Mouse (Mus musculus) heart, postnatal 0 days (tissue): ENCODE results near the gene Emb. TPM values are rescaled to one million over a fixed set of nuclear protein-coding genes. Genes with fewer than 3 reads are reported as not detected.

Source experiments
- ATAC-seq: fragments of 200-750 bp; cut with Nextera tagmentation; 2 replicates; pipeline ENCODE4 v1.8.0; 2017; ENCODE audit warnings: low read depth, moderate number of reproducible peaks, moderate library complexity; ENCODE audit not compliant: insufficient read depth
- DNase-seq: peaks from one replicate; pipeline ENCODE4 v3.0.0-alpha.2; 2016; ENCODE audit warnings: low spot score
- H3K27ac ChIP-seq: fragments of 300-500 bp; sonication (generic); 2 replicates; pipeline ENCODE4 v1.5.1; 2014; ENCODE audit warnings: low read depth, mild to moderate bottlenecking
- H3K27me3 ChIP-seq: fragments of 300-500 bp; sonication (generic); 2 replicates; pipeline ENCODE4 v1.6.1; 2014; ENCODE audit warnings: low read length, mixed read lengths; ENCODE audit not compliant: control insufficient read depth, insufficient read depth
- H3K36me3 ChIP-seq: fragments of 300-500 bp; sonication (generic); replicated peaks from 2 replicates; pipeline ENCODE4 v1.6.1; 2014; ENCODE audit warnings: low read length, mixed read lengths; ENCODE audit not compliant: control insufficient read depth, insufficient read depth
- H3K4me1 ChIP-seq: fragments of 300-500 bp; sonication (generic); 2 replicates; pipeline ENCODE4 v1.6.1; 2014; ENCODE audit warnings: antibody characterized with exemption; ENCODE audit not compliant: control insufficient read depth, insufficient read depth
- H3K4me2 ChIP-seq: fragments of 300-500 bp; sonication (generic); 2 replicates; pipeline ENCODE4 v1.6.1; 2014; ENCODE audit warnings: low read depth, mild to moderate bottlenecking, low read length, moderate library complexity
- H3K4me3 ChIP-seq: fragments of 300-500 bp; sonication (generic); 2 replicates; pipeline ENCODE4 v1.5.1; 2014; ENCODE audit warnings: low read depth, low read length
- H3K9ac ChIP-seq: fragments of 300-500 bp; sonication (generic); replicated peaks from 2 replicates; pipeline ENCODE4 v1.6.1; 2014; ENCODE audit warnings: low read depth, low read length, mixed read lengths
- H3K9me3 ChIP-seq: fragments of 300-500 bp; sonication (generic); replicated peaks from 2 replicates; pipeline ENCODE4 v1.6.1; 2016; ENCODE audit warnings: low read length; ENCODE audit not compliant: control insufficient read depth
- CTCF ChIP-seq: IDR thresholded peaks from 2 replicates; pipeline ENCODE4 v1.5.1; 2016; ENCODE audit warnings: antibody characterized with exemption, control low read depth, low read depth
- EP300 ChIP-seq: IDR thresholded peaks from 2 replicates; pipeline ENCODE4 v1.6.1; 2016; ENCODE audit warnings: antibody characterized with exemption, low read depth
- WGBS: fragments of 180-500 bp; shearing (Covaris S2); extraction: QIAGEN DNeasy Blood & Tissue Kit; methylation state at CpG from one replicate; pipeline ENCODE4 v1.1.7; 2014; 5-methylcytosine and 5-hydroxymethylcytosine counted together
- polyA plus RNA-seq: library from polyadenylated mRNA; unstranded; fragments of >200 nt; fragmentation: Nextera tagmentation; extraction: Ambion mirVana; gene quantifications from 2 replicates; pipeline ENCODE4 v1.2.1, GENCODE M21; 2015
- total RNA-seq: library from RNA; depleted of rRNA; stranded (reverse); fragments of >200 nt; gene quantifications from 2 replicates; pipeline ENCODE4 v1.2.3, GENCODE M21; 2014; ENCODE audit warnings: low replicate concordance

Gene Emb
- total and polyA plus RNA-seq, 2 experiments from 2014 or later: 2.2 to 2.8 TPM

GRCm38 (mm10) chr13:117260704-117261103 is 52.4 kb downstream of the Emb start:
- Histone ChIP-seq H3K27ac (no peak overlapping the region), H3K36me3 (no peaks in the 10 kb centered on the region), H3K27me3 (no peaks in the 10 kb centered on the region), H3K4me2 (no peak overlapping the region), H3K4me3 (no peak overlapping the region), H3K9me3 (no peaks in the 10 kb centered on the region), H3K9ac (no peak overlapping the region), H3K4me1 (no peaks in the 10 kb centered on the region)
- ATAC-seq (no peak), DNase-seq (no peak)
- no peak for TF ChIP-seq CTCF
- no peak for TF ChIP-seq EP300
- 81% methylated on average over 4 of the region's 4 CpGs for WGBS

DNA sequence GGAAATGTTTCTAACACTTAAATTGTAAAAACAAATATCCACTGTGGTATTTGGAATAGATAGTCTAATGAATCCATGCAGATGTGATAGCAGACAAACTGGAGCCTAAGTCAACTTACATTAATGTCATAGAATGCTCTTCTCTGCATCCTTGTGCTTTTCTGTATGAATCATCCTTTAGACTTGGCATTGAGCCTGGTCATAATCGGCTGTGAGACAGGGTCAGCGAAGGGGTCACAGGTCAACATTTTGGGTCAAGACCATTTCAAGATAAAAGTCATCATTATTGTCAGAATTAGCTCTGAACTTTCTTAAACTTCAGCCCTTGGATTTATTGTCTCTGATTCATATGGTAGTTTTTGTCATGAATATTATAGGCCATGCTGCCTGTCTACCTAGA is 57.8 kb downstream of the Emb start:
- TF ChIP-seq EP300: no peak
- TF ChIP-seq CTCF: no peak
- no peak overlapping the region for H3K4me2 ChIP-seq
- no peaks in the 10 kb centered on the region for H3K9me3 ChIP-seq
- H3K9ac ChIP-seq: no peak overlapping the region
- 58% methylated on average over 2 of the region's 2 CpGs for WGBS
- no peaks in the 10 kb centered on the region for H3K27me3 ChIP-seq
- DNase-seq: no peak
- H3K4me3 ChIP-seq: no peak overlapping the region
- no peaks in the 10 kb centered on the region for H3K36me3 ChIP-seq
- no peak for ATAC-seq
- no peaks in the 10 kb centered on the region for H3K4me1 ChIP-seq
- H3K27ac ChIP-seq: no peak overlapping the region

DNA sequence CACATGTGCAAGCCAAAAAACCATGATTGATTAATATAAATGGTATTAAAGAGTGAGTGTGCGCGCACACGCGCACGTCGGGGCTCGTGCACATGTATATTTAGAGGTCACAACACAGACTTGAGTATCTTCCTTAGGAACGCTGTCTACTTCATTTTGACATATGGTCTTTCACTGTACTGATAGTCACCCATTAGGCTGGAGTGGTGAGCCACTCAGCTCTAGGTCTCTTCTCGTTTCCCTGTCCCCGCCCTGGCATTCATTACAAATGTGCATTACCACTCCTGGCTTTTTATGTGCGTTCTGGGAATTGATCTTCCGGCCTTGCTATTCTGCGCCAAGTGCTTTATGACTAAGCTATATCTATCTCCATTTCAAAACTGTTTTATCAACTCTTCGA is 59.6 kb downstream of the Emb start:
- 89% methylated on average over 14 of the region's 14 CpGs for WGBS
- no peak for TF ChIP-seq CTCF
- TF ChIP-seq EP300: no peak
- Histone ChIP-seq H3K36me3 (no peaks in the 10 kb centered on the region), H3K27ac (no peak overlapping the region), H3K9ac (no peak overlapping the region), H3K4me1 (no peaks in the 10 kb centered on the region), H3K27me3 (no peaks in the 10 kb centered on the region), H3K9me3 (no peaks in the 10 kb centered on the region), H3K4me3 (no peak overlapping the region), H3K4me2 (no peak overlapping the region)
- ATAC-seq (no peak), DNase-seq (no peak)

GRCm38 (mm10) chr13:117284036-117284435 is 75.7 kb downstream of the Emb start:
- Histone ChIP-seq H3K9ac (no peak overlapping the region), H3K4me3 (no peak overlapping the region), H3K4me2 (no peak overlapping the region), H3K27ac (no peak overlapping the region), H3K4me1 (no peaks in the 10 kb centered on the region), H3K9me3 (no peaks in the 10 kb centered on the region), H3K27me3 (no peaks in the 10 kb centered on the region), H3K36me3 (no peaks in the 10 kb centered on the region)
- TF ChIP-seq EP300 (no peak), CTCF (no peak)
- ATAC-seq (no peak), DNase-seq (no peak)
- 80% methylated on average over 4 of the region's 4 CpGs for WGBS

DNA sequence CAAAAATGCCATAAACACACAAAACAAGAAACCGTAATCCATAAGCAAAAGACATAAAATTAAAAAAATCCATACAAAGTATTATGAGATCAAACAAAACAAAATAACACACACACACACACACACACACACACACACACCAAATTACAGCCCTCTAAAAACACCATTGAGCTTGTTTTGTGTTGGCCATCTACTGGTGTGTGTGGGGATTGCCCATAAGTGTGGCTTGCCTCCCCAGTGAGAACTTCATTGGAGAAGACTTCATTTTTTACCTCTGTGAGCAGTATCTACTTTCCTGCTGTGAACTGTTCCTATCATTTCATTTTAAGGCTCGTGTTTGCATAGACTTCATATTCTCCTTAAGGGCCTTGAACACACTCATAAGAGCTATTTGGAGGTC is 78.6 kb downstream of the Emb start:
- WGBS: 91% methylated on average over 2 of the region's 2 CpGs
- Histone ChIP-seq H3K9ac (no peak overlapping the region), H3K4me2 (no peak overlapping the region), H3K27me3 (no peaks in the 10 kb centered on the region), H3K9me3 (no peaks in the 10 kb centered on the region), H3K36me3 (no peaks in the 10 kb centered on the region), H3K4me1 (no peaks in the 10 kb centered on the region), H3K4me3 (no peak overlapping the region), H3K27ac (no peak overlapping the region)
- TF ChIP-seq EP300 (no peak), CTCF (0 out of 2 replicates have a peak, but pooled peaks have one; percentile 4)
- no peak for DNase-seq
- ATAC-seq: no peak

GRCm38 (mm10) chr13:117287400-117287799 is 79.1 kb downstream of the Emb start:
- no peak for ATAC-seq
- Histone ChIP-seq H3K4me2 (no peak overlapping the region), H3K36me3 (no peaks in the 10 kb centered on the region), H3K9ac (no peak overlapping the region), H3K27me3 (no peaks in the 10 kb centered on the region), H3K4me1 (no peaks in the 10 kb centered on the region), H3K9me3 (no peaks in the 10 kb centered on the region), H3K27ac (no peak overlapping the region), H3K4me3 (no peak overlapping the region)
- no peak for DNase-seq
- 89% methylated on average over 6 of the region's 6 CpGs for WGBS
- no peak; the same call in 1 of the 2 replicates for TF ChIP-seq CTCF
- TF ChIP-seq EP300: no peak
